Mouse (Mus musculus): ENCODE data around the gene Dhx35. TPM values are rescaled to one million over a fixed set of nuclear protein-coding genes. Genes with fewer than 3 reads are reported as not detected.

The Dhx35 gene
- polyA plus RNA-seq, 1 experiment from 2014 or later = 15.7 TPM

Other genes with a start within 250 kb of the Dhx35 start
- gene Slc32a1, start 184.0 kb upstream of the Dhx35 start, polyA plus RNA-seq (2015; fragmentation: Nextera tagmentation; extraction: Ambion mirVana) = not detected in 2 replicates
- 10.1 and 11.1 TPM in 2 replicates for gene Actr5, start 169.9 kb upstream of the Dhx35 start, polyA plus RNA-seq (2015; fragmentation: Nextera tagmentation; extraction: Ambion mirVana)
- 16.7 and 20.2 TPM in 2 replicates for gene Ppp1r16b, start 129.4 kb upstream of the Dhx35 start, polyA plus RNA-seq (2015; fragmentation: Nextera tagmentation; extraction: Ambion mirVana)
- 66.0 and 71.8 TPM in 2 replicates for gene Fam83d, start 26.7 kb upstream of the Dhx35 start, polyA plus RNA-seq (2015; fragmentation: Nextera tagmentation; extraction: Ambion mirVana)